Mouse (Mus musculus) frontal cortex, postnatal 10 days (tissue): Measurements from ENCODE around the gene Gtf2h3.
A peak's percentile ranks its signal among the peaks of the same experiment; 100 is the strongest.
"Not testable (repeated sequence)": the region's sequence is repeated elsewhere in the genome, so short reads cannot be mapped to it uniquely, and the experiment has no call there.

Experiments
- DNase-seq, 2 experiments: peaks; one replicate each; pipeline ENCODE4 v3.0.0; 2022; ENCODE audit warnings: low spot score in 2 of 2, mixed read lengths in 1 of 2

Gtf2h3 gene

DNA sequence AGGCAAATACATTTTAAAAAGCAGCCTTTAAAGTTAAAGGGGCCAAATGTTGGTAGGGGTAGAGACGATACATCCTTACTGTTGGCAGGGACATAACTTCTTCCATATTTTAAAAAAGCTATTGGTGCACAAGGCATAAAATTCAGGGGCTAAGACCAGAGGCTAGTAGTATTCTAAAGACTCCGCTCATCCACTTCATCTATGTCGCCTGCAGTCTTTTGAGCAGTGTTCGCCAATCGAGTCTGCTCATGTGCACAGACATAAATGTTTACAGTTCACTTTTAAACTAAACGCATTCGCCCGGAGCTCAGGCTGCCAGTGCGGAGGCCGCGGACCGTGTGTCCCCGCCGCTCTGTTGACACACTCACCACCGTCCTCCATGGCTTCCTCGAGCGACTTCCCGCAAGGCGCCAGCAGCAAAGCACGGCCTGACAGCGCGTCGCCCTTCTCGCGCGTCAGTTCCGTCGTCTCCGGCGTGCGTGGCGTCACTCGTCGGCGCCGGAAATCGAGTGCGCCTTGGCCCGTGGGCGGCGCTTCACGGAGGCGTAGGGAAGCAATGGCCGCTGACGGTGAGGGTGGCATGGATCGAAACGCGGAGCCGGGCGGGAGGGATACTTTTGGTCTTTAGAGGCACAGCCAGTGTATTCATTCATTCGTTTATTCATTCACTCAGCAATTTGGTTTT lies at the start of gene Gtf2h3, which contains the start of gene Eif2b1:
Gene Gtf2h3, plus strand, starts transcription at position 508 of the 685 bp plus-strand sequence.
Gene Eif2b1, minus strand, starts transcription at position 499 of the 685 bp plus-strand sequence.
- DNase-seq, result peak; percentile 83 to 94

GRCm38 (mm10) chr5:124529191-124529651 lies 49.7 kb upstream of the Gtf2h3 start:
- DNase-seq, result no peak

DNA sequence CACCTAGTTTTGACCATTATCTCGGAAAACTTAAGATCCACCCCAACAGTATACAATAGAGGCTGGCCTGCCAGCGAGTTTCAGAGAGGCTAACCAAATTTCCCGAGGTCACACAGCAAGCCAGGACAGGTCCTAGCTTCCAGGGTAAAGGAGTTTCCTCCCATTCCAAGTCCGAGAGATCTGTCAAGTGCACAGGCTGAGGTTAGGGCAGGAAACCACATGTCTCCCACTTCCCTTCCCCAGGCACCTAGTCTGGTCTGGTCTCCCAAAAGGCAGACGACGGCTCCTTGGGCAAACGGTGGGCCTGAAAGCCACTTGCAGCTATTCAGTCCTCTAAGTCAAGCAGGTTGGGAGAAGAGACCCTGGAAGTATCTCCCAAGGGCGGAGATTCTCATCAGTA lies 49.2 kb upstream of the Gtf2h3 start:
- no peak for DNase-seq

DNA sequence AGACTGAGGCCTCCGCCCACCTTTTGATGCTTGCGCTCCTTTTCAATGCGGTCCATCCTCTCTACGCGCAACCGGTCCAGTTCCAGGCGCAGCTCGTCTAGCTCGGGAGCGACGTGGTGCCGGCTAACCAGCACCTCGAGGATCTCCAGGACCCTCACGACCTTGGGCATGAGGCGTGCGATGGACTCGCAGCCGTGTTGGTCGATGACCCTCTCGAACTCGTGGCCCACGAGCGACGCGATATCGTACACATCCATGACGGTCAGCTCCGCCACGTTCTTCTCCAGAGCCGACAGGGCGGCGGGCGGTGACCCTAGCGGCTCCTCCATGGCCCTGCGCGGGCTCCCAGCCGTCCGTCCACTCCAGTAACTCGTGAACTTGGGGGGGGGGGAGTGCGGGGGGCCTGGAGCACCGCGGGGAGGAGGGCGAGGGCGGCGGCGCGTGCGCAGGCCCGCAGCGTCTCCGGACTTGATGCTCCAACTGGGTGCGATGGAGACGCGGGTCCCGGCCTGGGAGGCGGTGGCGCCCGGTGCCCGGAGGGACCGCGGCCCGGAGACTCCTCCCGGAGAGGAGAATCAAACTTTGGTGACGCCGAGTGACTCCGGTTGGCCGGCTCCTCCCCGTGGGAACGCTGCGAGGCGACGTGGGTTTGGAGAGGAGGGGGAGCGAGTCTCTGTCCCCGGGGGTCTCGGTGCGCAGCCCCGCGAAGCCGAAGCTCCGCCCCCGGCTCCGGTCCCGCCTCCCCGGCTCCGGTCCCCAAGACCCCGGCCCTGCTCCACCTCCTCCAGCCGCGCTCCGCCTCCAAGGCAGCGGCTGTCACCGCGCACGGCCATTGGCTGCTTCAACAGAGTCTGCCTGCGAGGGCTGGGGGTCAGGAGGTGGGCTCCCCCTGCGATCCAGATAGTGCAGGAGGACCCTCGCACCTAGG lies 48.0 kb upstream of the Gtf2h3 start, which contains the start of gene Rilpl1:
Gene Rilpl1, minus strand, starts transcription at position 737 of the 928 bp plus-strand sequence.
- peak; percentile 65 to 83 for DNase-seq

- DNase-seq, result no peak
Observed at GRCm38 (mm10) chr5:124531583-124531930, 47.4 kb upstream of the Gtf2h3 start.

DNA sequence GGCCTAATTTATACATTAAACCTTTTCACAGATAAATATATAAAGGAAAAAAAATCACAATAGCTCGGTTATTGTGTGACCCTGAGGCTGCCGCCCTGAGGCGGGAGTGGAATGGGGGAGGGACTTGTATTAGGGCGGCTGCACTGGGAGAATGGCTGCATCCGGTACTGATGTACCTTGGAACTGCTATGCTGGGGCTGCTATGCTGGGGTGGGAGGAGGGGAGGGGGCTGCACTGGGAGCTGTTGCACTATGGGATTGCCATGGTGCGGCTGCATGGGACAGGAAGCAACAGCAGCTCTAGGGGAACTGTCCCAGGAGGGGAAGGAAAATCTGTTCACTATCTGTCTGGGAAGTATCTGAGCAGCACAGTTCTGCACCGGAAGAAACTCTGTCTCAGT lies 46.5 kb upstream of the Gtf2h3 start:
- DNase-seq, result no peak

DNA sequence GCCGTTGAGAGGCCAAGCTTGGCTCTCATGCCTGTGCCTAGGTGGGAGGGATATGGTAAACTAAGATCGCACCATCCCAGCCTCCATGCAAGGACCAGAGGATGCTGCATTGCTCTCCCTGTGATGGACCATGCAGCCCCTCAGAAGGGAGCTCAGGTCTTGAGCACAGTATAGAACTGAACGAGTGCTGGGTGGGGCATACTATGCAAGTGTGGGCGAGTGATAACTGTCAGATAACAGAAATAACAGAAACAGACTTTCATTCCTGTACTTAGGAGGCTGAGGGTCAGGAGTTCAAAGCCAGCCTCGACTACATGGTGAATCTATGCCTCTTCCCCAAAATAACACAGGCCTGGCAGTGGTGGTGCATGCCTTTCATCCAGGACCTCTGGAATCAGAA lies 43.9 kb upstream of the Gtf2h3 start:
- DNase-seq, result no peak

DNA sequence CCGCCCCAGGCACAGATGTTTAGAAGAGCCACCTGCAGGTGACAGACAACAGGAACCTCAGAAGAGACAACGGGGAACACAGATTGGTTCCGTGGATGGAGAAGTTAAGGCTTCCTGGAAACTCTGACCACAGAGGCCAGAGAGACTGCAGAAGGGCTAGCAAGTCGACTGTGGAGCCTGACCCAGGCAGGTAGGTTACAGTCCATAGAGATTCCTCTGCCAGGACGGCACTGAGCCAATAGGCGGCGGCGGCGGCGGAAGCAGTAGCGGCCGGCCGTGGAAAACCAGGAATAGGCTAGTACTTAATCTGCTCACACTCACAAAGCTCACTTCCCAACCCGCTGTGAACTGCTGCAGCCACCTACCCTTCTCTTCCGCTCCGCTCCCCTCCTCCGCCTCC lies 42.2 kb upstream of the Gtf2h3 start:
- DNase-seq, result no peak

GRCm38 (mm10) chr5:124538813-124539792 lies 39.8 kb upstream of the Gtf2h3 start:
- DNase-seq, result no peak

DNA sequence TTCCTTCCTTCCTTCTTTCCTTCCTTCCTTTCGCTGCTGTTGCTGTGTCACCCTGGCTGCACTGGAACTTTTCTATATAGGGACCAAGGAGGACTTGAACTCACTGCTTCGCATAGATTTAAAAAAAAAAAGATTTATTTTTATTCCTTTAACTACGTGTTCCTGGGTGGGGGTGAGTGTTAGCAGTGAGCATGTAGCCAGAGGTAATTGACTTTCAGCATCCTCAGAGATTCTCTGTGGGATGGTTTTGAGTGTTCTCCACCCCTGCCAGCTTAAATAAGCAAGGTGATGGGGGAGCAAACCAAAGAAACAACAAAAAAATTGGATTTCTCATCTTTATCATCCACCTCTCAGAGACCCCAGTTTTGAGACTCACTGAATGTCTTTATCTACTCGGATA lies 39.0 kb upstream of the Gtf2h3 start:
- DNase-seq, result no peak

DNA sequence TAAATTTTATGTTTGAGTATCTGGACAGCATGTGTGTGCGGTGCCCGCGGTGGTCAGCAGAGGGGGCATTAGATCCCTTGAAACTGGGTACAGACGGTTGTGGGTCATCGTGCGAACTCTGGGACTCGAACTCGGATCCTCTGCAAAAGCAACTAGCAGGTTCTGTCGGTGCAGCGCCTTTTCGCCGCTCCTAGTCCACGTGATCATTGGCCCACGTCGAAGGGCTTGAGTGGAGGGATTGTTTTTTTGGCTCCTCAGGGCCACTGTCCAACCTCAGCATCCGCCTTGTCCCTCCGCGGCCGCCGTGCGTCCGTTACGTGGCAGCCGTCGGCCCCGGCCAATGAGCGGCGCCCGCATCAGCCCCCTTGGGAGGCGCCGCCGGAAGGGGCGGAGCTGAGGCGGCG lies 38.6 kb upstream of the Gtf2h3 start, which contains the start of gene Tmed2:
Gene Tmed2, plus strand, starts transcription at position 313 of the 404 bp plus-strand sequence.
- DNase-seq, result peak; percentile 96

DNA sequence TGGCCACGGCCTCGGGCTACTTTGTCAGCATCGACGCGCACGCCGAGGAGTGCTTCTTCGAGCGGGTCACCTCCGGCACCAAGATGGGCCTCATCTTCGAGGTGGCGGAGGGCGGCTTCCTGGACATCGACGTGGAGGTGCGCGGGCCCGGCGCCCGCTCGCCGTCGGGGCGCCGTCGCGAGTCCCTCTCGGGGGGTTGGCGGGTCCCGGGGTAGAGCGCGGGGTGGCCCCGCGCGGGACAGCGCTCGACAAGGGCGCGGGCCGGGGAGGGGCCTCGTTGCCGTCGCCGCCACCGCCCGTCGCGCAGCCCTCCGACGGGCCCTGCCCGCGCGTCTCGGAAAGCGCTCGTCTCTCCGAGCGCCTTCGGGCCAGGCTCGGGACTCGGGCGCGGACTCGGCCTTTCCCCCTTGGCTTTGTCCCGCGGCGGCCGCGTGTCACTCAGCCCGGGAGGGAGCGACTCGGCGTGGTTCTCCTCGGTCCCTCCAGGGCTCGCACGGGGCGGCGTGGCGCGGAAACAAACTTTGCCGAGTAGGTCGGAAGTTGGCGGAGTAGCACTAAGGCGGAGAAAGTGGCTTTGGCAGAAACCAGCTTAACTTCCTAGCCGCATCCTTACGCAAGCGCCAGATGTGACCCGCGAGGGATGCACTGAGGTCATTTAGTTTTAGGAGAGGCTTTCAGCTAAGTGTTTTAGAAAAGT lies 37.9 kb upstream of the Gtf2h3 start:
- DNase-seq, result peak; percentile 55 to 59

GRCm38 (mm10) chr5:124541602-124541973 lies 37.4 kb upstream of the Gtf2h3 start:
- no peak for DNase-seq

DNA sequence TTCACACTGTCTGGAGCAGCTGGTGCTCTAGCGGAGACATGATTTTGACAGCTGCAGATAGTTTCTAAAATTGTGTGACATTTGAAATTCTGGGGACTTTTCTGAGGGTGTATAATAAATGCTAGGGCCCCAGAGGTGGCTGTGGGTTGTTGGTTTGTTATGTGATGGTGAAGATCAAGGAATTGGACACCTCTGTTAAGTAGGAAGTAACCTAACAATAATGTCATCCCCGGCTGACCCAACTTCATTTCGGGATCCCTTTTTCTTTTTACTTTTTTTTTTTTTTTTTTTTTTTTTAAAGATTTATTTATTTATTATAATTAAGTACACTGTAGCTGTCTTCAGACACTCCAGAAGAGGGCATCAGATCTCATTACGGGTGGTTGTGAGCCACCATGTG lies 28.2 kb upstream of the Gtf2h3 start:
- not testable (repeated sequence) for DNase-seq

DNA sequence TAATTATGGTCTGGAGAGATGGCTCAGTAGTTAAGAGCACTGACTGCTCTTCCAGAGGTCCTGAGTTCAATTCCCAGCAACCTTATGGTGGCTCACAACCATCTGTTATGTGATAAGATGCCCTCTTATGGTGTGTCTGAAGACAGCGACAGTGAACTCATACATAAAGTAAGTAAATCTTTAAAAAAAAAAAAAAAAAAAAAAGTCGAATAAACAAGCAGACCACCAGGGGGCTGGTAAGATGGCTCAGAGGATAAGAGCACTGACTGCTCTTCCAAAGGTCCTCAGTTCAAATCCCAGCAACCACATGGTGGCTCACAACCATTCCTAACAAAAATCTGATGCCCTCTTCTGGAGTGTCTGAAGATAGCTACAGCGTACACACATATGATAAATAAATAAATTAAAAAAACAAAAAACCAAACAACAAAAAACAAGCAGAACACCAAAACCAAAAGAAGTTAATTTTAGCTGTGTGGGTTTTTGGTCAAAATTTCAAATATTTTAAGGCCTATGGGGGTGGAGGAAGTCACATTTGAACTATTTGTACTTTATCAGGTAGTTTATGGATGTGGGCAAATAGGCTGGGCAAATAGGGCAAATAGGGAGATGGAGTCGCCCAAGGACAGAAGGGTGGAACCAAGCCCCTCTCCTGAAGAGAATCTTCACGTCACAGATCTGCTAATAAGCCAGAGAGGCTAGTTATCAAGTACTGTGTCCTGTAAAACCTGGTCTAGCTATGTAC lies 27.4 kb upstream of the Gtf2h3 start:
- not testable (repeated sequence) for DNase-seq

DNA sequence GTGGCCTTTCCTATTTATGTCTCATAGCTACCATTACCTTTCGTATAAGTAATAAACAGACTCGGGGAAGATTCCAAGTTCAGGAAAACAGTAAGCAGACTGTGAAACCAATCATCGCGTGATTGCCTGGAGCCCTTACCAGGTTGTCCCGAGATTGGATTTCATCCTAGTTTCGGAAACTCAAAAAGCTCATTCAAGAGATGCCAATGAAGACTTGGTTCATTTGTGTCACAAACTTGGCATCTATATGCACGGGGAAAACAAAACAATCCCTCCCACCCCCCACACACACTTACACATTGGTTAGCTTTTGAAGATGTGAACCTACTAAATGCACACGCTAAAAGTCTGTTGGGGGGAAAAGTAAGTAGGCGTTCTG lies 26.9 kb upstream of the Gtf2h3 start:
- DNase-seq, result no peak

GRCm38 (mm10) chr5:124552558-124553307 lies 26.2 kb upstream of the Gtf2h3 start, which contains the start of gene Ddx55:
TSS of gene Ddx55 (plus strand) at chr5:124552864.
- peak; percentile 84 to 87 for DNase-seq

GRCm38 (mm10) chr5:124553607-124554006 lies 25.3 kb upstream of the Gtf2h3 start:
- no peak for DNase-seq

DNA sequence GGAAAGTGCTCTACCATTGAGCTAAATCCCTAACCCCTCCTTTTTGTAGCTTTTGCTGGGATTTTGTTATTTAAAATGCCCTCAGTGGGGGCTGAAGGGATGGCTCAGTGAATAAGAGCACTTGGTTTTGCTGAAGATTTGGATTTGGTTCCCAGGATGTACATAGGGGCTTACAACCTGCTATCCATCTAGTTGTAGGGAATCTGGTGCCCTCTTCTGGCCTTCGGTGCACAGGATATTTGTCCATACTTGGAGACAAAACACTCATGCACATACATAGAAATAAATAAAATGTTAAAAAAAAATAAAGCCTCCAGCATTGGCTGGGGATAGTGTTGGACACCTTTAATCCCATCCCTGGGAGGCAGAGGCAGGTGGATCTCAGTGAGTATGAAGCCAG lies 23.8 kb upstream of the Gtf2h3 start:
- no peak for DNase-seq
